Mouse (Mus musculus): ENCODE data around the gene Chst2. TPM values are rescaled to one million over a fixed set of nuclear protein-coding genes. Genes with fewer than 3 reads are reported as not detected.

Chst2 gene
- polyA plus RNA-seq, 1 experiment from 2014 or later, result 5.9 TPM

DNA sequence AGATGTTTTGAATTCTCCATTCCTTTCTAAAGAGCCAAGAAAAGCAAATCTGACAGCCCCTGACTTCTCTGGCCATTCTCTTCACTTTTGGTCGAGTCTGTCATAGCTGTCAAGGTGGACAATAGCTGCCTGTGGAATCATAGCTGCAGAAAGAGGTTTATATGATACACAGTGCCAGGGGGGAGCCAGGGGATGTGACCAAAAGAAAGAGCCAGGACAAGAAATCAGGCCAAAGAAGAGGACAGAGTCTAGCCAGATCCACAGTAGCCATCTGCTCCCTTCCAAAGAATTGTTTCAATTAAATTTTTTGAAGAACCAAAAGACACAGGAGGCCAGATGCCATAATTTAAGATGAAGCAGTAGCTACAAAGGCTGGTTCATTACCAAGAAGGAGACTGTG lies 30.6 kb downstream of the Chst2 start:
- Histone ChIP-seq H3K27me3 (ENCODE audit: control insufficient read depth, insufficient read depth, low read length) (no peaks in the 10 kb centered on the region), H3K9ac (ENCODE audit: low read length) (no peak overlapping the region), H3K36me3 (ENCODE audit: control insufficient read depth, insufficient read depth, low read length) (no peaks in the 10 kb centered on the region), H3K4me3 (replicated peaks; ENCODE audit: low read length) (no peak overlapping the region), H3K27ac (ENCODE audit: low read length) (no peak overlapping the region), H3K9me3 (replicated peaks; ENCODE audit: control insufficient read depth, low read length) (no peaks in the 10 kb centered on the region), H3K4me1 (ENCODE audit: control insufficient read depth, insufficient read depth, low read length) (no peaks in the 10 kb centered on the region), H3K4me2 (ENCODE audit: low read depth, low read length) (no peak overlapping the region)
- 50% methylated on average over 1 of the region's 1 CpGs for WGBS
- no peak for ATAC-seq (ENCODE audit: insufficient read depth, low FRiP score)

DNA sequence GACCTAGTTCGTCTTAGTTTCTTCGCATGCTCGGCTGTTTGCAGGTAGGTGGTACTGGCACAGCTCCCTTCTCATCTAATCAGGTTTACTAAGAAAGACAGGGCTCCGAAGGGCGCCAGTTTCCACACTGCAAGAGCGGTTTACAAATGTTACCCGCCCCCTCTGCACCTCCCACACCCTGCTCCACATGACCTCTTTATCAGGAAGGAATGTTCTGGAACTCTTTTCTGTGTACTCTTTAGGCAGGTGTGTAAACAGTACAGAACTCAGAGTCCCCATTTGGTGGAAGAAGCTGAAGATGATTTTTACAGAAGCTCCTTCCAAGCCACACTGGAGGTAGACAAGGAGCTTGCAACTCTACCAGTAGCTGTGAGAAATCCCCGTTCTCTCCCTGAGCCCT lies 31.2 kb downstream of the Chst2 start:
- no peaks in the 10 kb centered on the region for H3K36me3 ChIP-seq (ENCODE audit: control insufficient read depth, insufficient read depth, low read length)
- peak overlapping the region; percentile 15; the same call in 1 of the 2 replicates for H3K4me2 ChIP-seq (ENCODE audit: low read depth, low read length)
- no peaks in the 10 kb centered on the region for H3K9me3 ChIP-seq (replicated peaks; ENCODE audit: control insufficient read depth, low read length)
- no peak overlapping the region for H3K27ac ChIP-seq (ENCODE audit: low read length)
- no peaks in the 10 kb centered on the region for H3K4me1 ChIP-seq (ENCODE audit: control insufficient read depth, insufficient read depth, low read length)
- no peaks in the 10 kb centered on the region for H3K27me3 ChIP-seq (ENCODE audit: control insufficient read depth, insufficient read depth, low read length)
- no peak overlapping the region for H3K4me3 ChIP-seq (replicated peaks; ENCODE audit: low read length)
- H3K9ac ChIP-seq (ENCODE audit: low read length), result no peak overlapping the region
- ATAC-seq (ENCODE audit: insufficient read depth, low FRiP score), result peak; percentile 88
- 63% methylated on average over 8 of the region's 8 CpGs for WGBS

- Histone ChIP-seq H3K36me3 (ENCODE audit: control insufficient read depth, insufficient read depth, low read length) (no peaks in the 10 kb centered on the region), H3K4me2 (ENCODE audit: low read depth, low read length) (no peak overlapping the region), H3K4me3 (replicated peaks; ENCODE audit: low read length) (no peak overlapping the region), H3K9me3 (replicated peaks; ENCODE audit: control insufficient read depth, low read length) (no peaks in the 10 kb centered on the region), H3K9ac (ENCODE audit: low read length) (no peak overlapping the region), H3K4me1 (ENCODE audit: control insufficient read depth, insufficient read depth, low read length) (no peaks in the 10 kb centered on the region), H3K27ac (ENCODE audit: low read length) (no peak overlapping the region), H3K27me3 (ENCODE audit: control insufficient read depth, insufficient read depth, low read length) (no peaks in the 10 kb centered on the region)
- 89% methylated on average over 1 of the region's 1 CpGs for WGBS
- no peak for ATAC-seq (ENCODE audit: insufficient read depth, low FRiP score)
These were observed 32.8 kb downstream of the Chst2 start for GRCm38 (mm10) chr9:95373741-95374140.

GRCm38 (mm10) chr9:95365882-95366281 lies 40.6 kb downstream of the Chst2 start:
- Histone ChIP-seq H3K4me1 (ENCODE audit: control insufficient read depth, insufficient read depth, low read length) (no peaks in the 10 kb centered on the region), H3K9ac (ENCODE audit: low read length) (no peak overlapping the region)
- WGBS, result 79% methylated on average over 3 of the region's 3 CpGs

DNA sequence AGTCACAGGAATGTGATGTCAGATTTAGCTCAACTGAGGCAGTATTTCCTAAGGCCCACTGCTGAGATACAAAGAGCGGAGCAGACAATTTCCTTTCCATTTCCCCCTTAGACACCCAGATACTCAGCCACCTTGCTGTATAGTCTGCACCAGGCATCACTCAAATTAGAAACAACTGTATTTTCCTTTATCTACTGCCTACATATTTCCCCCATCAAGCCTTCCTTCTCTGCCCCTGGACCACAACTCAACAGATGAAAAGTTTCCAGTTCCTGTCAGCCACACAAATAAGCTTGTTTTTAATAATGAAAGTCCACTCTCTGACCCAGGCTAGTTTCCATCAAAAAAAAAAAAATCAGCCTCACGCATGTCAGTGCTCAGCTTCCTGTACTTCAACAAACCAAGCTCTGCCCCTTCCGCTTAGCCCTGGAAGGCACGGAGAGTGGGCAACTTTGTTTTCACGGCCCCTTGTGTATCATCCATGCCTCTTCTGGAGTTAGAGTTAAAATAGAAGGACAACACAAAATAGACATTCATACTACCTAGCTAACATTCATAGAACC lies 52.6 kb downstream of the Chst2 start:
- no peak overlapping the region for H3K9ac ChIP-seq (ENCODE audit: low read length)
- no peak overlapping the region for H3K4me3 ChIP-seq (replicated peaks; ENCODE audit: low read length)
- H3K27me3 ChIP-seq (ENCODE audit: control insufficient read depth, insufficient read depth, low read length), result no peaks in the 10 kb centered on the region
- no peaks in the 10 kb centered on the region for H3K4me1 ChIP-seq (ENCODE audit: control insufficient read depth, insufficient read depth, low read length)
- no peak overlapping the region for H3K4me2 ChIP-seq (ENCODE audit: low read depth, low read length)
- no peaks in the 10 kb centered on the region for H3K36me3 ChIP-seq (ENCODE audit: control insufficient read depth, insufficient read depth, low read length)
- H3K9me3 ChIP-seq (replicated peaks; ENCODE audit: control insufficient read depth, low read length), result no peaks in the 10 kb centered on the region
- ATAC-seq (ENCODE audit: insufficient read depth, low FRiP score), result no peak
- H3K27ac ChIP-seq (ENCODE audit: low read length), result no peak overlapping the region
- 84% methylated on average over 5 of the region's 5 CpGs for WGBS

More at GRCm38 (mm10) chr9:95365882-95366281, 40.6 kb downstream of the Chst2 start:
- H3K9me3 ChIP-seq (replicated peaks; ENCODE audit: control insufficient read depth, low read length), result no peaks in the 10 kb centered on the region
- no peak overlapping the region for H3K27ac ChIP-seq (ENCODE audit: low read length)
- no peaks in the 10 kb centered on the region for H3K27me3 ChIP-seq (ENCODE audit: control insufficient read depth, insufficient read depth, low read length)
- H3K4me3 ChIP-seq (replicated peaks; ENCODE audit: low read length), result no peak overlapping the region
- no peak overlapping the region for H3K4me2 ChIP-seq (ENCODE audit: low read depth, low read length)
- no peak for ATAC-seq (ENCODE audit: insufficient read depth, low FRiP score)
- no peaks in the 10 kb centered on the region for H3K36me3 ChIP-seq (ENCODE audit: control insufficient read depth, insufficient read depth, low read length)

GRCm38 (mm10) chr9:95351968-95352367 lies 54.6 kb downstream of the Chst2 start:
- H3K36me3 ChIP-seq (ENCODE audit: control insufficient read depth, insufficient read depth, low read length), result no peaks in the 10 kb centered on the region
- H3K4me1 ChIP-seq (ENCODE audit: control insufficient read depth, insufficient read depth, low read length), result no peaks in the 10 kb centered on the region
- no peaks in the 10 kb centered on the region for H3K27me3 ChIP-seq (ENCODE audit: control insufficient read depth, insufficient read depth, low read length)
- H3K9me3 ChIP-seq (replicated peaks; ENCODE audit: control insufficient read depth, low read length), result no peaks in the 10 kb centered on the region
- no peak overlapping the region for H3K4me2 ChIP-seq (ENCODE audit: low read depth, low read length)
- H3K9ac ChIP-seq (ENCODE audit: low read length), result no peak overlapping the region
- no peak overlapping the region for H3K27ac ChIP-seq (ENCODE audit: low read length)
- no peak for ATAC-seq (ENCODE audit: insufficient read depth, low FRiP score)
- no peak overlapping the region for H3K4me3 ChIP-seq (replicated peaks; ENCODE audit: low read length)
- 74% methylated on average over 2 of the region's 2 CpGs for WGBS

DNA sequence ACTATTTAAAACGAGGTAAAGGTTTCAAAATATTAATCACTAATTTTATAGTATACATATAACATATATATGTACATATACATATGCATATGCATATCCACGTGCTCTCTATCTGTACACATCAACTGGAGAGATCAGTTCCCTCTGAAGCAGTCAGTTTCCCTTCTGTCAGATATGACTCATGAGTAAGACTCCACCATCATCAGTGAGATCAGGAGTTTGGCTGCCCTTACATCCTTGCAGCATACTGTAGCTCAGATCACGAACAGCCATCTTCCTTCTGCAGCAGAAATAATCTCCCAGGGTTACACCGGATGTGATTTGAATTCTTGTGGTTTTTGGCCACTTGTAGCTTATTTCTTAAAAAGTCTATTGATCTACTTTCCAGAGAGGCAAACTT lies 56.0 kb downstream of the Chst2 start:
- Histone ChIP-seq H3K27me3 (ENCODE audit: control insufficient read depth, insufficient read depth, low read length) (no peaks in the 10 kb centered on the region), H3K9ac (ENCODE audit: low read length) (no peak overlapping the region), H3K4me3 (replicated peaks; ENCODE audit: low read length) (no peak overlapping the region), H3K36me3 (ENCODE audit: control insufficient read depth, insufficient read depth, low read length) (no peaks in the 10 kb centered on the region), H3K27ac (ENCODE audit: low read length) (no peak overlapping the region), H3K4me2 (ENCODE audit: low read depth, low read length) (no peak overlapping the region), H3K4me1 (ENCODE audit: control insufficient read depth, insufficient read depth, low read length) (no peaks in the 10 kb centered on the region), H3K9me3 (replicated peaks; ENCODE audit: control insufficient read depth, low read length) (no peaks in the 10 kb centered on the region)
- no peak for ATAC-seq (ENCODE audit: insufficient read depth, low FRiP score)
- 72% methylated on average over 4 of the region's 4 CpGs for WGBS

Other genes with a start within 250 kb of the Chst2 start
- 88.6 and 115 TPM in 2 replicates for gene U2surp, start 105.3 kb upstream of the Chst2 start, polyA plus RNA-seq (2015; fragmentation: Nextera tagmentation; extraction: Ambion mirVana)
- gene Paqr9, start 152.9 kb upstream of the Chst2 start, polyA plus RNA-seq (2015; fragmentation: Nextera tagmentation; extraction: Ambion mirVana), result 0.47 and 0.53 TPM in 2 replicates
- gene Pcolce2, start 230.9 kb upstream of the Chst2 start, polyA plus RNA-seq (2015; fragmentation: Nextera tagmentation; extraction: Ambion mirVana), result 0.44 and 0.88 TPM in 2 replicates